Mouse (Mus musculus): ENCODE results near the gene Ghrl.

- TF ChIP-seq POLR2A (IDR thresholded peaks at IDR 0.05; ENCODE audit: control insufficient read depth, extremely low read depth, insufficient read depth, low read length, poor library complexity) (no peak), CTCF (IDR thresholded peaks at IDR 0.05; ENCODE audit: borderline replicate concordance, control insufficient read depth, extremely low read depth, insufficient read depth, low read length, poor library complexity) (no peak)
Observed at GRCm38 (mm10) chr6:113683081-113683825, 36.4 kb downstream of the Ghrl start.
